In the genomic region with DNA sequence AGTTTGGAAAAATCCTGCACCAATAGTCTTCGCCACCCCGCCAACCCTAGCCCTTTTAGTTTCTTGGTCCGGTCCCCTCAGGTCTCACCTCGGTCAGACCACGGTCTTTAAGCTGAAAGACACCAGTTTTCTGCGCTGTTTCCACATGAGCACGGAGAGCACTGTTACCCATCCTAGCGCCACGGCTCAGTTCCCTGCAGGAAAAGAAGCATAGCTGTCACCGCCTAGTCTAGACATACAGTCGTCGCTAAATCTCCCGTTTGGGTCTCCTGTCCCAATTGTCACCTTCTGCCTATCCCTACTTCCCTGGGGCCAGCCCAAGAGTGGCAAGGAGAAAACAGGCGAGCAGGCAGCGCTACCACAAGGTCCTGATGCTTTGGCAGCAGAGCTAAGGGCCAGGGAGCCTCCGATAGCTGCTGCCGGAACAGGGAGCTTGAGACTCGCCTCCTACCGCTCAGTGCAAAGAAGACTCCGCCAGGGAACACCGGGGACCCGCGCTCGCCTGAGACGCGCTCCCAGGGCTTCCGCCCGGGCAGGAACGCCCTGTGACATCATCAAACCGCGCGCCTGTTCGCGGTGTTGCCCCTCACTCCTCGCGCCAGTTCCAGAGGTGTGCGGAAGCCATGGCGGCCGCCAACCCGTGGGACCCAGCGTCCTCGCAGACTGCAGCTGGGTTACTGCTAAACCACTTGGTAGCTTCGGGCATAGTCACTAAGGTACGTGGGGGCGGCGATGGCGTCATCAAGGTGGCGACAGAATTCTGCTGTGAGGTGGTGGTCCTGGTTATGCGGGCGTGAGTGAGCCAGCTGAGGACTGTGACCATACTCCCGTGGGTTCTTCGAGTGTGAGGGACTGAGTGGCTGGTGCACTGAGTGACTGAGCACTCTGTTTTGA, we compare ENCODE assay signal across 8 mouse cellular contexts. TPM values are rescaled to one million over a fixed set of nuclear protein-coding genes. Genes with fewer than 3 reads are reported as not detected.
DNase-seq lines count a peak whose midpoint lies in the region; ATAC-seq and TF ChIP-seq lines count a peak whose summit lies in the region.

A gene (plus strand): TSS at position 554 of the 894 bp plus-strand sequence.
A gene (minus strand): TSS at position 691 of the 894 bp plus-strand sequence.

- H3K4me3 ChIP-seq in forebrain, embryonic 11.5 days (ENCODE audit: low read depth, low read length) = peak within 1 kb of the TSS; percentile 85
- H3K4me3 ChIP-seq in heart, postnatal 0 days (ENCODE audit: low read depth, low read length) = peak within 1 kb of the TSS; percentile 94
- peak within 1 kb of the TSS; percentile 98 for H3K4me3 ChIP-seq in liver, embryonic 16.5 days (ENCODE audit: low read depth, low read length)
- H3K4me3 ChIP-seq in neural tube, embryonic 13.5 days = peak within 1 kb of the TSS; percentile 84
- H3K4me3 ChIP-seq in testis, adult 2 months (ENCODE audit: control insufficient read depth, low read depth, low read length) = peak within 1 kb of the TSS; percentile 99

- peaks cover 5% of the 10 kb centered on the region for H3K4me1 ChIP-seq in forebrain, embryonic 11.5 days (replicated peaks; ENCODE audit: control insufficient read depth, insufficient read depth, low read length)
- H3K4me1 ChIP-seq in heart, postnatal 0 days (ENCODE audit: control insufficient read depth, insufficient read depth) = peaks cover 5% of the 10 kb centered on the region
- H3K4me1 ChIP-seq in liver, embryonic 16.5 days (ENCODE audit: control insufficient read depth, low read depth, low read length) = peaks cover 16% of the 10 kb centered on the region
- peaks cover 30% of the 10 kb centered on the region for H3K4me1 ChIP-seq in neural tube, embryonic 13.5 days (replicated peaks)
- H3K4me1 ChIP-seq in testis, adult 2 months (ENCODE audit: control insufficient read depth, insufficient read depth, low read length) = peaks cover 3% of the 10 kb centered on the region

- under 1% methylated on average over 52 of the region's 52 CpGs for WGBS in forebrain, embryonic 11.5 days
- under 1% methylated on average over 52 of the region's 52 CpGs for WGBS in heart, postnatal 0 days
- WGBS in liver, embryonic 16.5 days (ENCODE audit: insufficient replicate concordance) = under 1% methylated on average over 52 of the region's 52 CpGs
- WGBS in neural tube, embryonic 13.5 days = under 1% methylated on average over 52 of the region's 52 CpGs

- H3K27ac ChIP-seq in forebrain, embryonic 11.5 days (ENCODE audit: low read depth, low read length) = peak within 1 kb of the TSS; percentile 80
- peak within 1 kb of the TSS; percentile 87 for H3K27ac ChIP-seq in heart, postnatal 0 days (ENCODE audit: low read depth)
- peak within 1 kb of the TSS; percentile 84 for H3K27ac ChIP-seq in liver, embryonic 16.5 days (ENCODE audit: low read length)
- H3K27ac ChIP-seq in neural tube, embryonic 13.5 days (replicated peaks) = peak within 1 kb of the TSS; percentile 95
- H3K27ac ChIP-seq in testis, adult 2 months (ENCODE audit: control insufficient read depth, insufficient read depth, low read depth, low read length) = peak within 1 kb of the TSS; percentile 94

- no peaks in the 10 kb centered on the region for H3K27me3 ChIP-seq in forebrain, embryonic 11.5 days (ENCODE audit: control insufficient read depth, insufficient read depth, low read length)
- H3K27me3 ChIP-seq in heart, postnatal 0 days (ENCODE audit: control insufficient read depth, insufficient read depth, low read length) = no peaks in the 10 kb centered on the region
- no peaks in the 10 kb centered on the region for H3K27me3 ChIP-seq in liver, embryonic 16.5 days (ENCODE audit: control insufficient read depth, insufficient read depth, low read depth, low read length)
- no peaks in the 10 kb centered on the region for H3K27me3 ChIP-seq in neural tube, embryonic 13.5 days
- no peaks in the 10 kb centered on the region for H3K27me3 ChIP-seq in testis, adult 2 months (ENCODE audit: control insufficient read depth, insufficient read depth, low read length)

- peak within 1 kb of the TSS; percentile 57 for H3K4me2 ChIP-seq in forebrain, embryonic 11.5 days (ENCODE audit: low read depth, low read length, severe bottlenecking)
- H3K4me2 ChIP-seq in heart, postnatal 0 days (ENCODE audit: low read depth, low read length) = peak within 1 kb of the TSS; percentile 86
- H3K4me2 ChIP-seq in liver, embryonic 16.5 days (ENCODE audit: low read depth, low read length) = peak within 1 kb of the TSS; percentile 81
- peak within 1 kb of the TSS; percentile 81 for H3K4me2 ChIP-seq in neural tube, embryonic 13.5 days

- peak within 1 kb of the TSS; percentile 85 for H3K9ac ChIP-seq in forebrain, embryonic 11.5 days (ENCODE audit: low read length)
- H3K9ac ChIP-seq in heart, postnatal 0 days (replicated peaks; ENCODE audit: low read depth, low read length) = peak within 1 kb of the TSS; percentile 76
- peak within 1 kb of the TSS; percentile 70 for H3K9ac ChIP-seq in liver, embryonic 16.5 days (ENCODE audit: low read depth, low read length)
- peak within 1 kb of the TSS; percentile 90 for H3K9ac ChIP-seq in neural tube, embryonic 13.5 days

- no peaks in the 10 kb centered on the region; the same call in 1 of the 2 replicates for H3K36me3 ChIP-seq in forebrain, embryonic 11.5 days (ENCODE audit: control insufficient read depth, insufficient read depth, low read length)
- 0 out of 2 replicates have a peak, but pooled peaks cover 11% of the 10 kb centered on the region for H3K36me3 ChIP-seq in heart, postnatal 0 days (replicated peaks; ENCODE audit: control insufficient read depth, insufficient read depth, low read length)
- peaks cover 10% of the 10 kb centered on the region for H3K36me3 ChIP-seq in liver, embryonic 16.5 days (ENCODE audit: control insufficient read depth, insufficient read depth)
- peaks cover 30% of the 10 kb centered on the region for H3K36me3 ChIP-seq in neural tube, embryonic 13.5 days
- no peaks in the 10 kb centered on the region for H3K36me3 ChIP-seq in testis, adult 2 months (ENCODE audit: control insufficient read depth, insufficient read depth, low read length)

- TF ChIP-seq CTCF in heart, postnatal 0 days (IDR thresholded peaks at IDR 0.05; ENCODE audit: low read depth) = no peak
- no peak for TF ChIP-seq CTCF in testis, adult 2 months (IDR thresholded peaks at IDR 0.05; ENCODE audit: control insufficient read depth, insufficient read depth, insufficient replicate concordance, low read depth, low read length)

- peak; percentile 72 for TF ChIP-seq POLR2A in testis, adult 2 months (IDR thresholded peaks at IDR 0.05; ENCODE audit: control insufficient read depth, low read depth, low read length)

- peak; percentile 88 to 91 for DNase-seq in CD8-positive naive resting alpha-beta T cell, adult 2 months (ENCODE audit: low read depth in 2 of 2, low spot score in 2 of 2)
- DNase-seq in c-Kit-positive CD71-negative TER-119-negative erythroid progenitor cells, embryonic 14.5 days (ENCODE audit: low read depth) = peak; percentile 85
- peak; percentile 96 for DNase-seq in forebrain, embryonic 11.5 days (ENCODE audit: low spot score)
- peak; percentile 83 for DNase-seq in heart, postnatal 0 days (ENCODE audit: low spot score)
- peak; percentile 96 for DNase-seq in kidney, postnatal 4 days

- no peaks in the 10 kb centered on the region for H3K9me3 ChIP-seq in forebrain, embryonic 11.5 days (ENCODE audit: control insufficient read depth, low read length)
- no peaks in the 10 kb centered on the region for H3K9me3 ChIP-seq in heart, postnatal 0 days (replicated peaks; ENCODE audit: control insufficient read depth, low read length)
- no peaks in the 10 kb centered on the region for H3K9me3 ChIP-seq in liver, embryonic 16.5 days (replicated peaks; ENCODE audit: control insufficient read depth, low read length)
- H3K9me3 ChIP-seq in neural tube, embryonic 13.5 days = no peaks in the 10 kb centered on the region

- ATAC-seq in forebrain, embryonic 11.5 days (replicated peaks; ENCODE audit: low FRiP score) = peak; percentile 95
- ATAC-seq in heart, postnatal 0 days (ENCODE audit: insufficient read depth, low read depth) = peak; percentile 98
- ATAC-seq in liver, embryonic 16.5 days (ENCODE audit: low read depth) = peak; percentile 96
- ATAC-seq in neural tube, embryonic 13.5 days (ENCODE audit: low read depth) = peak; percentile 97

- TF ChIP-seq EP300 in heart, postnatal 0 days (IDR thresholded peaks at IDR 0.05; ENCODE audit: low read depth) = no peak

RNA-seq across cellular contexts. Expression of the first gene that starts in this region (rescaled TPM):
- polyA plus RNA-seq in forebrain, embryonic 11.5 days (2014; fragmentation: Nextera tagmentation; extraction: Ambion mirVana) = 40.7 and 43.2 TPM in 2 replicates
- 22.2 and 34.9 TPM in 2 replicates for total RNA-seq in heart, postnatal 0 days (2014; rRNA removed; ENCODE audit: low replicate concordance)
- 14.6 and 18.3 TPM in 2 replicates for polyA plus RNA-seq in heart, postnatal 0 days (2015; fragmentation: Nextera tagmentation; extraction: Ambion mirVana)
- 9.1 and 9.7 TPM in 2 replicates for polyA plus RNA-seq in liver, embryonic 16.5 days (2015; fragmentation: Nextera tagmentation; extraction: Ambion mirVana)
- polyA plus RNA-seq in neural tube, embryonic 13.5 days (2015; fragmentation: Nextera tagmentation; extraction: Ambion mirVana) = 28.5 and 29.8 TPM in 2 replicates
- 3.0 and 5.0 TPM in 2 replicates for polyA plus RNA-seq in testis, adult 2 months (2012; rRNA removed)

RNA-seq across cellular contexts. Expression of the second gene that starts in this region (rescaled TPM):
- 35.3 and 35.7 TPM in 2 replicates for polyA plus RNA-seq in forebrain, embryonic 11.5 days (2014; fragmentation: Nextera tagmentation; extraction: Ambion mirVana)
- 28.3 and 28.5 TPM in 2 replicates for total RNA-seq in heart, postnatal 0 days (2014; rRNA removed; ENCODE audit: low replicate concordance)
- polyA plus RNA-seq in heart, postnatal 0 days (2015; fragmentation: Nextera tagmentation; extraction: Ambion mirVana) = 18.0 and 22.0 TPM in 2 replicates
- polyA plus RNA-seq in liver, embryonic 16.5 days (2015; fragmentation: Nextera tagmentation; extraction: Ambion mirVana) = 11.4 and 12.7 TPM in 2 replicates
- polyA plus RNA-seq in neural tube, embryonic 13.5 days (2015; fragmentation: Nextera tagmentation; extraction: Ambion mirVana) = 35.5 and 37.9 TPM in 2 replicates
- polyA plus RNA-seq in testis, adult 2 months (2012; rRNA removed) = 217 and 232 TPM in 2 replicates

Comparison
In these comparisons a context has a peak if more than half of its experiments do, and no peak if none do; other contexts are left out.
1. Peak in every context shown above with its lines: DNase-seq, ATAC-seq, H3K4me3 ChIP-seq and H3K27ac ChIP-seq.